Mouse (Mus musculus) cerebral cortex, adult 2 months (tissue): ENCODE data around the gene Pkig.

Experiments used
- WGBS: fragments of 180-500 bp; shearing (Covaris S2); methylation state at CpG from one replicate; pipeline ENCODE4 v1.1.7; 2018; 5-methylcytosine and 5-hydroxymethylcytosine counted together

The Pkig gene

DNA sequence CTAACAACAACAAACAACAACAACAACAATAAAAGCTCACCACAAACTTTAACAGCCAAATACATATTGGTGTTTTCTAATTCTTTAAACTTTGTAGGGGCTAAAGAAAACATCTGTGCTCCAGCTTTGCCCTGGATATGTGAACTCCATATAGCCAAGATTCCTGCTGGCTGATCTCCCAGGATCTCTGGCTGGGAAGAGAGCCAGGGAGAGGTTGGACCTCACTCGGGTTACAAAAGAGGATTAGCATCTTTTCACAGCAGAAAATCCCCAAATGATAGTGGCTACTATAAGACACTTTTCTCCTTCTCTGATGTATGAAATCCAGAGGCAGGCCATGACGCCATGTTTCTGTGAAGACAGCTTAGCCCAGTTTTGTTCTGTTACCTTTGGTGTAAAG lies 98.5 kb downstream of the Pkig start:
- WGBS = 42% methylated on average over 2 of the region's 2 CpGs

DNA sequence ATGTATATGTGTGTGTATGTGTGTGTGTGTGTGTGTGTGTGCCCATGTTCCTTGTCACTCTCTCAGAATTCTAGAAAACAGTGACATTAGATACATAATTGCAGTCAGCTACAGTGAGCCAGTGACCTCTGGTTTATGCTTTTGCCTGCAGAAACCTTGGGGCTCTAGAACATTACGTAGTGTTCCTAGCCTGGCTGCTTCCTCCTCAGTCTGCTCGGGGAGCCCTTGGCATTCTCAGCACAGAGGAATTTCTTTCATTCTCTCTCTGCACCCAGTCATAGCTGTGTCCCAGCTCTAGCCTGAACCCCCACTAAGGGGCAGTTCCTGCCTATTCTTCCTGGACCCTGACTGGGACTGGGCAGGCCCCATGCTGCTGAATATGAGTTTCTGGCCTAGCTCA lies 100.0 kb downstream of the Pkig start:
- 83% methylated on average over 2 of the region's 2 CpGs for WGBS

DNA sequence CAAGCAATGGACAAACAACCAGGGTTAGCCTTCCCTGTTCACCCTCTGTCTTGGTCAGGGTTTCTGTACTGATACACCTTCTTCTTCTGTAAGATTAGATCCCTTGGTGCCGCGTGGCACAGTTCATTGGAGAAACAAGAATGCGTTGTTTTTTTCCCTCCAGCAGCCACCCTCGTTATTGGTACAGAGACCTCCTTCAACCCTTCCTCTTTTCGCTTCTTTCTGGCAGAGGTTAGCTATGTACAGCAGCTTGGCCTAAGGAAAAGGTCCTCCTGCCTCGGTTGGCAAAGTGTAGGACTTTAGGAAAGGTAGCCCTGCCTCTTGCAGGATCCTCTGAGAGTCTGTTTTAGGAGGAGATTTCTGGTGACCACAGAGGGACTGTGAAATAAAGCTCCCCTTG lies 102.4 kb downstream of the Pkig start:
- WGBS = 78% methylated on average over 6 of the region's 6 CpGs

DNA sequence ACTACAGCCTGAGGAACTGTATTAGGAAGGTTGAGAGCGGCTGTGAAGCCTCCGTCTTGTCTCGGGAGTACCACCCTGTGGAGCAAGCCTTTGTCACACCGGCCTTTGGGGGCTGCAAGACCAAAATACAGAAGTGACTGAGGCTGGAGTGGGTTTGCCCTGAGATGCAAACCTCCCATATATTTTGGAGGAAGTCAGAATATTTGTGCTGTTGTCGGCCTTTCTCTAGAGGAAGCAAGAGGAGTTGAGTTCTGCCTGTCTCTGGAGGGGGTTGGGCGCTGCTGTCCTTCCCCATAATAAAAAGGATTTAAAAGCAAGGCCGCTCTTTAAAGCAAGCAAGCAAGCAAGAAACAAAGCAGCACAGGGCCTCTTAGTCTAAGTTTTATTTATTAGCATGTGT lies 103.2 kb downstream of the Pkig start:
- WGBS = 90% methylated on average over 7 of the region's 7 CpGs

DNA sequence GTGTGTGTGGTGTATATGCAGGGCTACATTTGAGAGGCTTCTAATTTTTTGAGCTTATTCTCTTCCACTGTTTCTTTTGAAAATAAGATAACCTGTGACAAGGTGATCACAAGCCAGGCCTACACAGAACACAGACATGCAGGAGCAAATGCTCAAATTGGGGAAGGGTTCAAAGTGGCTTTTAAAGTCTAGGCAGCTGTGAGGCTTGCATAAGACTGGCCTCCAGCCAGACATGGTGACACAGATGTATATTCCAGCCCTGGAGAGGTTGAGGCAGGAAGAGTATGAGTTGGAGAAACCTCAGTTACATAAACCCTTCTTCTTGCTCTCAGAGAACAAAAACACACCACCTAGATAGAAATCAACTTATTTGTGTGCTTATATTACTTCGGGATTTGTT lies 108.7 kb downstream of the Pkig start:
- 79% methylated on average over 1 of the region's 1 CpGs for WGBS

DNA sequence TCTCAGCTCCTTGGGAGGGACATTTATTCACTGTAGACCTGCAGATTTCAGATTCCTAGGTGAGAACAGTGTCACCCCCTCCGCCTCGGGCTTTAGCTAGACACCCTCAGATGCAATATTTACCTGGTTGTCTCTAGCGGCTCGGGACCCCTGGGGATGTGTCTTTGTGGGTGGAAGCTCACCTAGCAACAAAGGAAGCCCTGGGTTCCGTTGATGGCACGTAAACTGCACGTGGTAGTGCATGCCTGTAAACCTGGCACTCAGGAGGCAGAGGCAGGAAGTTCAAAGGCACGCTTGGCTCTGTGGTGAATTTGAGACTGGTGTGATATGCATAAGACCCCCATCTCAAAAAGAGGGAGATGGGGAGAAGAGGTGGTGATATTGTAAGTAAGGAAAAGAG lies 112.5 kb downstream of the Pkig start:
- 90% methylated on average over 8 of the region's 8 CpGs for WGBS
